Mouse (Mus musculus) midbrain, postnatal 0 days (tissue): ENCODE measurements at regions not wholly inside any gene's neighbourhood (a gene's known extent, or its start where the extent isn't known, plus 50 kb on each side); places are given as distances from the start of the nearest gene placed in this dataset.

Experiments
- ATAC-seq: fragments of 200-750 bp; cut with Nextera tagmentation; 2 replicates; pipeline ENCODE4 v1.8.0; 2017; ENCODE audit warnings: moderate number of reproducible peaks, mild to moderate bottlenecking, moderate TSS enrichment, moderate library complexity; ENCODE audit not compliant: low FRiP score
- DNase-seq: peaks from one replicate; pipeline ENCODE4 v3.0.0-alpha.2; 2015; ENCODE audit warnings: low spot score
- H3K27ac ChIP-seq: fragments of 300-500 bp; sonication (generic); 2 replicates; pipeline ENCODE4 v1.5.1; 2014; ENCODE audit warnings: low read depth, mild to moderate bottlenecking, low read length, mixed read lengths
- H3K27me3 ChIP-seq: fragments of 300-500 bp; sonication (generic); 2 replicates; pipeline ENCODE4 v1.6.1; 2014; ENCODE audit warnings: low read length, control low read depth, mixed read lengths; ENCODE audit not compliant: insufficient read depth
- H3K36me3 ChIP-seq: fragments of 300-500 bp; sonication (generic); 2 replicates; pipeline ENCODE4 v1.6.1; 2014; ENCODE audit warnings: low read length, control low read depth, mixed read lengths; ENCODE audit not compliant: insufficient read depth
- H3K4me1 ChIP-seq: fragments of 300-500 bp; sonication (generic); 2 replicates; pipeline ENCODE4 v1.6.1; 2014; ENCODE audit warnings: mild to moderate bottlenecking, control low read depth, antibody characterized with exemption, low read length, mixed read lengths; ENCODE audit not compliant: insufficient read depth
- H3K4me2 ChIP-seq: fragments of 300-500 bp; sonication (generic); 2 replicates; pipeline ENCODE4 v1.6.1; 2014; ENCODE audit warnings: low read depth, mild to moderate bottlenecking, low read length, mixed read lengths; ENCODE audit not compliant: poor library complexity, severe bottlenecking
- H3K4me3 ChIP-seq: fragments of 300-500 bp; sonication (generic); 2 replicates; pipeline ENCODE4 v1.5.1; 2014; ENCODE audit warnings: low read depth, mild to moderate bottlenecking, low read length, moderate library complexity
- H3K9ac ChIP-seq: fragments of 300-500 bp; sonication (generic); replicated peaks from 2 replicates; pipeline ENCODE4 v1.6.1; 2014; ENCODE audit warnings: mild to moderate bottlenecking, low read length, moderate library complexity, mixed read lengths; ENCODE audit not compliant: poor library complexity, severe bottlenecking
- H3K9me3 ChIP-seq: fragments of 300-500 bp; sonication (generic); 2 replicates; pipeline ENCODE4 v1.6.1; 2016; ENCODE audit warnings: low read length, control low read depth
- CTCF ChIP-seq: IDR thresholded peaks from 2 replicates; pipeline ENCODE4 v1.5.1; 2016; ENCODE audit warnings: antibody characterized with exemption, mild to moderate bottlenecking
- WGBS: fragments of 180-500 bp; shearing (Covaris S2); extraction: QIAGEN DNeasy Blood & Tissue Kit; methylation state at CpG from one replicate; pipeline ENCODE4 v1.1.7; 2014; 5-methylcytosine and 5-hydroxymethylcytosine counted together

DNA sequence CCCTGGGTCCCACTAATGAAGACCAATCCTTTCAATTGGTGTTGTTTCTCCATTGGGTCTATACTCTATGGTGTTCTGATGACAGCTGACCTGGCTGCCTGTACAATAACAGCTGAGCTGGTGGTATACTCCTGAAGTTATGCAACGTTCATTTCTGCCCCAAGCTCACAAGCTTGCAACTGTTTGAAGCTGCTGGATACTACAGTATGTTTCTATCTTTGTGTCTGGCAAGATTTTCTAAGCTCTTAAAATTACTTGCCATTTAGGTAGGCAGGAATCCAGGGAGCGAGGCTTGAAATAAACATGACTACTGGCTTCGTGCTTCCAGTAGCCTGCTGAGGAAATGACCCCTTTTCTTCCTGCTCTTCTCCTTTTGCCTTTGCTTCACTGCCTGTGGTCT lies 444.3 kb upstream of the Nrp1 start:
- WGBS: 78% methylated on average over 3 of the region's 3 CpGs
- H3K4me2 ChIP-seq: no peak overlapping the region
- no peaks in the 10 kb centered on the region for H3K36me3 ChIP-seq
- no peak for ATAC-seq
- no peak for TF ChIP-seq CTCF
- no peak overlapping the region for H3K4me3 ChIP-seq
- no peaks in the 10 kb centered on the region for H3K27me3 ChIP-seq
- H3K27ac ChIP-seq: no peak overlapping the region
- DNase-seq: no peak
- no peak overlapping the region for H3K9ac ChIP-seq
- no peaks in the 10 kb centered on the region for H3K4me1 ChIP-seq
- H3K9me3 ChIP-seq: no peaks in the 10 kb centered on the region

DNA sequence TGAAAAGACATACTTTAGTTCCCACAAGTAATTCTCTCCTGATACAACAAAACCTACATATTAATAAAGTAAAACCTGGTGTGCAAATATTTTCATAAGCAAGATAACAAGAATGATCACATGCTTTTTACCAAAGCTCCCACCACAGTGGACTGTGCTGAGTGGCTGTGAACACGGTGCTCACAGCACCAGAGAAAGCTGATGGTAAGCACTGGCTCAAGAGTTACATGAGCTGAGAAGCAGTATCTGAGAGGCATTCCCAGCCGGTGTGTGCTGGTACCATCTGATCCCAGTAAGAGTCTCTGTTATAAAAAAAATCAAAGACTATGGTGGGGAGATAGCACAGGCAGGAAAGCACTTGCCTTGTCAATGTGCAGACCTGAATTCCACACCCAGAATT lies 443.5 kb upstream of the Nrp1 start:
- H3K27me3 ChIP-seq: no peaks in the 10 kb centered on the region
- H3K4me3 ChIP-seq: no peak overlapping the region
- H3K27ac ChIP-seq: no peak overlapping the region
- H3K4me1 ChIP-seq: no peaks in the 10 kb centered on the region
- H3K4me2 ChIP-seq: no peak overlapping the region
- DNase-seq (no peak), ATAC-seq (no peak)
- no peak overlapping the region for H3K9ac ChIP-seq
- TF ChIP-seq CTCF: no peak
- no peaks in the 10 kb centered on the region for H3K9me3 ChIP-seq
- H3K36me3 ChIP-seq: no peaks in the 10 kb centered on the region
- WGBS: 73% methylated on average over 2 of the region's 2 CpGs

DNA sequence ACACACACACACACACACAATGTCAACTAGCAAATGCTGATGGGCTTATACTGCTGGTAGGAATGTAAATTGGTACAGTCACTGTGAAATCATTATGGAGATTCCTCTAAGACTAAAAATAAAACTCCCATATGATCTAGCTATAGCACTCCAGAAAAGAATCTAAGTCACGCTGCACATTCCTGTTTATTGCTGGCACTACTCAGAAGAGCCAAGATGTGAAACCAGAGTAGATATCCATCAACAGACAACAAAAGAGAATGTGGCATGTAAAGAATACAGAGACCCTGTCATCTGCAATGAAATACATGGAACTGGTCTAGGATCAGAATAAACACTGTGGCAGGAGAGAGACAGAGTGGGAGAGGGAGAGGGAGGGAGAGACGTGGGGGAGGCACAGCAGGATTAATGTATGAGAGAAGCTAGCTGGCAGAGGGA lies 442.8 kb upstream of the Nrp1 start:
- WGBS: 35% methylated on average over 2 of the region's 2 CpGs
- no peak for DNase-seq
- Histone ChIP-seq H3K4me3 (no peak overlapping the region), H3K9ac (no peak overlapping the region), H3K27me3 (no peaks in the 10 kb centered on the region), H3K36me3 (no peaks in the 10 kb centered on the region), H3K4me2 (no peak overlapping the region), H3K9me3 (no peaks in the 10 kb centered on the region), H3K4me1 (no peaks in the 10 kb centered on the region), H3K27ac (no peak overlapping the region)
- TF ChIP-seq CTCF: no peak
- ATAC-seq: no peak

DNA sequence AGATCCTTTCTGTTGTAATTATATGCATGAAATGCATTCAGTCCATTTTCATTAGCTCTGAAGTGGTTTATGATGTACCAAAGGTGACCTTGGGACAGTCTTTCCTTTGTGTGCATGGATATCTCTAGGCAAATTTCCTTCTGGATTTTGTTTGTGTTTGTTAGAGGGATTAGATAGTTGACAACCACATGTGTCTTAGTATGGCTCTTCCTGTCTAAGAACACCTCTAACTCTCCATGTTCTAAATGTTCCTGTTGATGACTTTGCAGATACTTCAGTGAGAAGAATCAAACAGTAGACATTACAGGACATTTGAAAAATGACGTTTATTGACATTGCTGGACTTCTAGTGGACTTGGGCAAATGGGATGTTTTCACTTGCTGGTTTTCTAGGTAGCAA lies 436.5 kb upstream of the Nrp1 start:
- H3K4me1 ChIP-seq: no peaks in the 10 kb centered on the region
- H3K27me3 ChIP-seq: no peaks in the 10 kb centered on the region
- WGBS: 91% methylated on average over 1 of the region's 1 CpGs
- no peak overlapping the region for H3K9ac ChIP-seq
- TF ChIP-seq CTCF: no peak
- no peaks in the 10 kb centered on the region for H3K9me3 ChIP-seq
- DNase-seq (no peak), ATAC-seq (no peak)
- H3K27ac ChIP-seq: no peak overlapping the region
- no peak overlapping the region for H3K4me3 ChIP-seq
- no peak overlapping the region for H3K4me2 ChIP-seq
- no peaks in the 10 kb centered on the region for H3K36me3 ChIP-seq

DNA sequence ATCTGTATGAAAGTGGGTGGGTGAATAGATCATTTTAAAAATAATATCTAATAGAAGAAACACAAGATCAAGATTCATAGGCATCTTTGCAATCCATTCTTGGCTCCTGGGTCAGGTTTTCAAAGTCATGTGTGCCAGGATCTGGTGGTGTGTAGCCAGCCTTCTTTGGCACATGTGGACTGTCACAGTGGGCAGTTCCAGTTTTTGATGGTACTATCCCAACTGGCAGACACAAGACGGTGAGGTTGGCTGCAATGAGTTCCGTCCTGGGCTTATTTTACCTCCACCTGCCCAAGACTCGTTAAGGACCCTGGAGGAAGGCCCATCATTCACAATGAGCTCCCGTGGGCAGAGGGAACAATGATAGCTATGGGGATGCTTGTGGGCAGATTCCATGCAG lies 435.1 kb upstream of the Nrp1 start:
- no peak for TF ChIP-seq CTCF
- Histone ChIP-seq H3K9me3 (no peaks in the 10 kb centered on the region), H3K27me3 (no peaks in the 10 kb centered on the region), H3K4me3 (no peak overlapping the region), H3K4me1 (no peaks in the 10 kb centered on the region), H3K9ac (no peak overlapping the region), H3K27ac (no peak overlapping the region), H3K4me2 (no peak overlapping the region), H3K36me3 (no peaks in the 10 kb centered on the region)
- ATAC-seq (no peak), DNase-seq (no peak)
- WGBS: 88% methylated on average over 4 of the region's 4 CpGs

- H3K27me3 ChIP-seq: no peaks in the 10 kb centered on the region
- no peak overlapping the region for H3K27ac ChIP-seq
- H3K36me3 ChIP-seq: no peaks in the 10 kb centered on the region
- 91% methylated on average over 1 of the region's 1 CpGs for WGBS
- DNase-seq: no peak
- H3K4me2 ChIP-seq: no peak overlapping the region
- no peak for ATAC-seq
- H3K9me3 ChIP-seq: no peaks in the 10 kb centered on the region
- no peak overlapping the region for H3K4me3 ChIP-seq
- no peaks in the 10 kb centered on the region for H3K4me1 ChIP-seq
- no peak for TF ChIP-seq CTCF
- H3K9ac ChIP-seq: no peak overlapping the region
Measured at GRCm38 (mm10) chr8:127932276-127932675, 426.1 kb upstream of the Nrp1 start.
